Mouse (Mus musculus): ENCODE measurements around the gene Las1l. TPM values are rescaled to one million over a fixed set of nuclear protein-coding genes. Genes with fewer than 3 reads are reported as not detected.
"Not testable (repeated sequence)": the region's sequence is repeated elsewhere in the genome, so short reads cannot be mapped to it uniquely, and the experiment has no call there.

Gene Las1l
- polyA plus RNA-seq, 1 experiment from 2014 or later: 58.1 TPM

- Histone ChIP-seq H3K27me3 (replicated peaks; ENCODE audit: control insufficient read depth, insufficient read depth, low read length) (no peaks in the 10 kb centered on the region), H3K4me3 (ENCODE audit: low read depth, low read length) (no peak overlapping the region), H3K36me3 (ENCODE audit: control insufficient read depth, insufficient read depth, low read length) (no peaks in the 10 kb centered on the region), H3K4me2 (no peak overlapping the region), H3K9ac (ENCODE audit: low read depth, low read length) (no peak overlapping the region), H3K9me3 (ENCODE audit: control insufficient read depth, low read length) (no peaks in the 10 kb centered on the region), H3K4me1 (replicated peaks; ENCODE audit: control insufficient read depth, insufficient read depth, low read length) (no peaks in the 10 kb centered on the region), H3K27ac (ENCODE audit: low read depth, low read length) (no peak overlapping the region)
- WGBS: 71% methylated on average over 6 of the region's 6 CpGs
- DNase-seq (ENCODE audit: low spot score): no peak
- no peak for ATAC-seq (replicated peaks; ENCODE audit: low FRiP score)
These were observed 8.3 kb upstream of the Las1l start for GRCm38 (mm10) chrX:95965036-95965435.

GRCm38 (mm10) chrX:95963366-95963765, 6.6 kb upstream of the Las1l start:
- WGBS: 56% methylated on average over 2 of the region's 2 CpGs
- Histone ChIP-seq H3K9me3 (ENCODE audit: control insufficient read depth, low read length) (no peaks in the 10 kb centered on the region), H3K4me2 (no peak overlapping the region), H3K27me3 (replicated peaks; ENCODE audit: control insufficient read depth, insufficient read depth, low read length) (no peaks in the 10 kb centered on the region), H3K9ac (ENCODE audit: low read depth, low read length) (no peak overlapping the region), H3K36me3 (ENCODE audit: control insufficient read depth, insufficient read depth, low read length) (no peaks in the 10 kb centered on the region), H3K4me1 (replicated peaks; ENCODE audit: control insufficient read depth, insufficient read depth, low read length) (no peaks in the 10 kb centered on the region), H3K27ac (ENCODE audit: low read depth, low read length) (no peak overlapping the region), H3K4me3 (ENCODE audit: low read depth, low read length) (no peak overlapping the region)
- ATAC-seq (replicated peaks; ENCODE audit: low FRiP score) (no peak), DNase-seq (ENCODE audit: low spot score) (no peak)

- not testable (repeated sequence) for H3K36me3 ChIP-seq (ENCODE audit: control insufficient read depth, insufficient read depth, low read length); H3K27me3 ChIP-seq (replicated peaks; ENCODE audit: control insufficient read depth, insufficient read depth, low read length); H3K9ac ChIP-seq (ENCODE audit: low read depth, low read length); H3K27ac ChIP-seq (ENCODE audit: low read depth, low read length); H3K9me3 ChIP-seq (ENCODE audit: control insufficient read depth, low read length); H3K4me1 ChIP-seq (replicated peaks; ENCODE audit: control insufficient read depth, insufficient read depth, low read length); DNase-seq (ENCODE audit: low spot score)
- WGBS: 36% methylated on average over 11 of the region's 11 CpGs
- Histone ChIP-seq H3K4me2 (peak overlapping the region; percentile 60), H3K4me3 (ENCODE audit: low read depth, low read length) (peak overlapping the region; percentile 30)
- 0 out of 2 replicates have a peak, but pooled peaks have one; percentile 10 for ATAC-seq (replicated peaks; ENCODE audit: low FRiP score)
These were observed 699 bp upstream of the Las1l start for GRCm38 (mm10) chrX:95957461-95957860.

- no peak for ATAC-seq (replicated peaks; ENCODE audit: low FRiP score)
- Histone ChIP-seq H3K4me1 (replicated peaks; ENCODE audit: control insufficient read depth, insufficient read depth, low read length) (no peaks in the 10 kb centered on the region), H3K27ac (ENCODE audit: low read depth, low read length) (no peak overlapping the region), H3K9me3 (ENCODE audit: control insufficient read depth, low read length) (no peaks in the 10 kb centered on the region), H3K4me3 (ENCODE audit: low read depth, low read length) (no peak overlapping the region), H3K9ac (ENCODE audit: low read depth, low read length) (no peak overlapping the region), H3K4me2 (no peak overlapping the region), H3K36me3 (ENCODE audit: control insufficient read depth, insufficient read depth, low read length) (no peaks in the 10 kb centered on the region; the same call in 1 of the 2 replicates), H3K27me3 (replicated peaks; ENCODE audit: control insufficient read depth, insufficient read depth, low read length) (no peaks in the 10 kb centered on the region)
- no peak for DNase-seq (ENCODE audit: low spot score)
- 47% methylated on average over 3 of the region's 3 CpGs for WGBS
These were observed 6.0 kb downstream of the Las1l start for GRCm38 (mm10) chrX:95950776-95951175.

GRCm38 (mm10) chrX:95948135-95948534, 8.6 kb downstream of the Las1l start:
- DNase-seq (ENCODE audit: low spot score) (no peak), ATAC-seq (replicated peaks; ENCODE audit: low FRiP score) (no peak)
- Histone ChIP-seq H3K36me3 (ENCODE audit: control insufficient read depth, insufficient read depth, low read length) (no peaks in the 10 kb centered on the region; the same call in 1 of the 2 replicates), H3K27me3 (replicated peaks; ENCODE audit: control insufficient read depth, insufficient read depth, low read length) (no peaks in the 10 kb centered on the region), H3K4me1 (replicated peaks; ENCODE audit: control insufficient read depth, insufficient read depth, low read length) (no peaks in the 10 kb centered on the region), H3K27ac (ENCODE audit: low read depth, low read length) (no peak overlapping the region), H3K9ac (ENCODE audit: low read depth, low read length) (no peak overlapping the region), H3K4me2 (no peak overlapping the region), H3K4me3 (ENCODE audit: low read depth, low read length) (no peak overlapping the region), H3K9me3 (ENCODE audit: control insufficient read depth, low read length) (no peaks in the 10 kb centered on the region)
- 85% methylated on average over 4 of the region's 4 CpGs for WGBS

- WGBS: 94% methylated on average over 2 of the region's 2 CpGs
- DNase-seq (ENCODE audit: low spot score) (no peak), ATAC-seq (replicated peaks; ENCODE audit: low FRiP score) (no peak)
- Histone ChIP-seq H3K4me3 (ENCODE audit: low read depth, low read length) (no peak overlapping the region), H3K4me1 (replicated peaks; ENCODE audit: control insufficient read depth, insufficient read depth, low read length) (no peaks in the 10 kb centered on the region), H3K27me3 (replicated peaks; ENCODE audit: control insufficient read depth, insufficient read depth, low read length) (no peaks in the 10 kb centered on the region), H3K4me2 (no peak overlapping the region), H3K9ac (ENCODE audit: low read depth, low read length) (no peak overlapping the region), H3K36me3 (ENCODE audit: control insufficient read depth, insufficient read depth, low read length) (no peaks in the 10 kb centered on the region; the same call in 1 of the 2 replicates), H3K9me3 (ENCODE audit: control insufficient read depth, low read length) (no peaks in the 10 kb centered on the region), H3K27ac (ENCODE audit: low read depth, low read length) (no peak overlapping the region)
These were observed 11.3 kb downstream of the Las1l start for GRCm38 (mm10) chrX:95945496-95945895.

- Histone ChIP-seq H3K27me3 (replicated peaks; ENCODE audit: control insufficient read depth, insufficient read depth, low read length) (no peaks in the 10 kb centered on the region), H3K4me2 (no peak overlapping the region), H3K4me3 (ENCODE audit: low read depth, low read length) (no peak overlapping the region), H3K9me3 (ENCODE audit: control insufficient read depth, low read length) (no peaks in the 10 kb centered on the region), H3K4me1 (replicated peaks; ENCODE audit: control insufficient read depth, insufficient read depth, low read length) (no peaks in the 10 kb centered on the region), H3K36me3 (ENCODE audit: control insufficient read depth, insufficient read depth, low read length) (no peaks in the 10 kb centered on the region), H3K9ac (ENCODE audit: low read depth, low read length) (no peak overlapping the region), H3K27ac (ENCODE audit: low read depth, low read length) (no peak overlapping the region)
- 86% methylated on average over 2 of the region's 2 CpGs for WGBS
- DNase-seq (ENCODE audit: low spot score) (no peak), ATAC-seq (replicated peaks; ENCODE audit: low FRiP score) (no peak)
These were observed 21.3 kb downstream of the Las1l start for GRCm38 (mm10) chrX:95935481-95935880.

- ATAC-seq (replicated peaks; ENCODE audit: low FRiP score) (no peak), DNase-seq (ENCODE audit: low spot score) (no peak)
- Histone ChIP-seq H3K9ac (ENCODE audit: low read depth, low read length) (no peak overlapping the region), H3K9me3 (ENCODE audit: control insufficient read depth, low read length) (no peaks in the 10 kb centered on the region), H3K4me2 (no peak overlapping the region), H3K4me3 (ENCODE audit: low read depth, low read length) (no peak overlapping the region), H3K27me3 (replicated peaks; ENCODE audit: control insufficient read depth, insufficient read depth, low read length) (no peaks in the 10 kb centered on the region), H3K36me3 (ENCODE audit: control insufficient read depth, insufficient read depth, low read length) (no peaks in the 10 kb centered on the region), H3K4me1 (replicated peaks; ENCODE audit: control insufficient read depth, insufficient read depth, low read length) (no peaks in the 10 kb centered on the region), H3K27ac (ENCODE audit: low read depth, low read length) (no peak overlapping the region)
- 73% methylated on average over 3 of the region's 3 CpGs for WGBS
These were observed 54.0 kb downstream of the Las1l start for GRCm38 (mm10) chrX:95902716-95903115.

All from liver, embryonic 11.5 days (tissue).